Mouse (Mus musculus) lung, embryonic 16.5 days (tissue): Measurements from ENCODE around the gene Phf1. TPM values are rescaled to one million over a fixed set of nuclear protein-coding genes. Genes with fewer than 3 reads are reported as not detected.
"Not testable (repeated sequence)": the region's sequence is repeated elsewhere in the genome, so short reads cannot be mapped to it uniquely, and the experiment has no call there.

Source experiments
- ATAC-seq: fragments of 200-750 bp; cut with Nextera tagmentation; 2 replicates; pipeline ENCODE4 v1.8.0; 2017; ENCODE audit warnings: low read depth, mild to moderate bottlenecking, moderate library complexity
- H3K27ac ChIP-seq: fragments of 300-500 bp; sonication (generic); 2 replicates; pipeline ENCODE4 v1.5.1; 2014; ENCODE audit warnings: mild to moderate bottlenecking, control low read depth, low read length
- H3K27me3 ChIP-seq: fragments of 300-500 bp; sonication (generic); 2 replicates; pipeline ENCODE4 v1.6.1; 2014; ENCODE audit warnings: low read depth, low read length, mixed read lengths; ENCODE audit not compliant: control insufficient read depth, insufficient read depth
- H3K36me3 ChIP-seq: fragments of 300-500 bp; sonication (generic); 2 replicates; pipeline ENCODE4 v1.6.1; 2014; ENCODE audit warnings: low read length; ENCODE audit not compliant: control insufficient read depth, insufficient read depth
- H3K4me1 ChIP-seq: fragments of 300-500 bp; sonication (generic); replicated peaks from 2 replicates; pipeline ENCODE4 v1.6.1; 2014; ENCODE audit warnings: low read length, mixed read lengths; ENCODE audit not compliant: control insufficient read depth, insufficient read depth
- H3K4me2 ChIP-seq: fragments of 300-500 bp; sonication (generic); 2 replicates; pipeline ENCODE4 v1.6.1; 2014; ENCODE audit warnings: low read depth, low read length, control low read depth
- H3K4me3 ChIP-seq: fragments of 300-500 bp; sonication (generic); 2 replicates; pipeline ENCODE4 v1.5.1; 2014; ENCODE audit warnings: mild to moderate bottlenecking, low read length, control low read depth
- H3K9ac ChIP-seq: fragments of 300-500 bp; sonication (generic); 2 replicates; pipeline ENCODE4 v1.6.1; 2014; ENCODE audit warnings: low read length, control low read depth
- H3K9me3 ChIP-seq: fragments of 300-500 bp; sonication (generic); 2 replicates; pipeline ENCODE4 v1.6.1; 2016; ENCODE audit warnings: low read length; ENCODE audit not compliant: control insufficient read depth
- WGBS: fragments of 180-500 bp; shearing (Covaris S2); extraction: QIAGEN DNeasy Blood & Tissue Kit; methylation state at CpG from one replicate; pipeline ENCODE4 v1.1.7; 2014; 5-methylcytosine and 5-hydroxymethylcytosine counted together
- polyA plus RNA-seq: library from polyadenylated mRNA; unstranded; fragments of >200 nt; fragmentation: Nextera tagmentation; extraction: Ambion mirVana; gene quantifications from 2 replicates; pipeline ENCODE4 v1.2.1, GENCODE M21; 2015

Phf1 gene
- polyA plus RNA-seq, 1 experiment from 2014 or later = 10.0 TPM

DNA sequence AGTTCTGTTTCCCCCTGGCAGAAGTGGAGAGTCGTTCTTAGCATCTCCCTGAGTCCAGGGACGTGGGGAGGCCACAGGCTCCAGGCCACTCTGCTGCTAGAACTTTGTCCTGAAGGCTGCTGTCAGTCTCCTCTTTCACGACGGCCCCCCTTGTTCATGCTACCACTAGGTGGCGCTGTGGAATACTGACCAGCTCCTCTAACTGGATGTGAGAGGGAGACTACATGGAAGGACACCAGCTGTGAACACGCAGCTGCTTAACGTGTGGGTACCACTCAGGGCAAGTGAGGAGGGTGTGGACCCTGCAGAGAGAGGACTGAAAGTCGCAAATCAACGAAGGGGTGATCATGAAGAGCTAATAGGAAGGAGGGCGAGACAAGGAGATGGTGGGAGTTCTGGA lies 37.3 kb upstream of the Phf1 start:
- H3K9me3 ChIP-seq = no peaks in the 10 kb centered on the region
- H3K27ac ChIP-seq = no peak overlapping the region
- no peaks in the 10 kb centered on the region for H3K27me3 ChIP-seq
- 15% methylated on average over 10 of the region's 10 CpGs for WGBS
- H3K4me3 ChIP-seq = no peak overlapping the region
- H3K9ac ChIP-seq = no peak overlapping the region
- no peak for ATAC-seq
- H3K4me2 ChIP-seq = no peak overlapping the region
- H3K36me3 ChIP-seq = no peaks in the 10 kb centered on the region
- H3K4me1 ChIP-seq = peaks cover 10% of the 10 kb centered on the region

GRCm38 (mm10) chr17:26900916-26901315 lies 31.9 kb upstream of the Phf1 start:
- 74% methylated on average over 6 of the region's 6 CpGs for WGBS
- H3K9me3 ChIP-seq = no peaks in the 10 kb centered on the region

GRCm38 (mm10) chr17:26904320-26904719 lies 28.5 kb upstream of the Phf1 start:
- H3K9ac ChIP-seq = no peak overlapping the region
- H3K4me1 ChIP-seq = no peaks in the 10 kb centered on the region
- H3K4me2 ChIP-seq = no peak overlapping the region
- H3K36me3 ChIP-seq = no peaks in the 10 kb centered on the region
- WGBS = 53% methylated on average over 5 of the region's 5 CpGs
- H3K27ac ChIP-seq = no peak overlapping the region
- H3K27me3 ChIP-seq = no peaks in the 10 kb centered on the region
- ATAC-seq = no peak
- H3K4me3 ChIP-seq = no peak overlapping the region
- no peaks in the 10 kb centered on the region; the same call in 1 of the 2 replicates for H3K9me3 ChIP-seq

More at GRCm38 (mm10) chr17:26900916-26901315, 31.9 kb upstream of the Phf1 start:
- Histone ChIP-seq H3K4me1 (no peaks in the 10 kb centered on the region), H3K27me3 (no peaks in the 10 kb centered on the region), H3K36me3 (no peaks in the 10 kb centered on the region), H3K9ac (no peak overlapping the region), H3K4me2 (no peak overlapping the region), H3K4me3 (no peak overlapping the region), H3K27ac (no peak overlapping the region)
- no peak for ATAC-seq

- H3K27me3 ChIP-seq, ATAC-seq, H3K4me3 ChIP-seq, H3K4me2 ChIP-seq, H3K4me1 ChIP-seq, H3K27ac ChIP-seq, H3K9me3 ChIP-seq, H3K36me3 ChIP-seq, H3K9ac ChIP-seq: not testable (repeated sequence)
- 83% methylated on average over 14 of the region's 15 CpGs for WGBS
Observed at GRCm38 (mm10) chr17:26907506-26907905, 25.3 kb upstream of the Phf1 start.

- Histone ChIP-seq H3K27ac (no peak overlapping the region), H3K9ac (no peak overlapping the region; the same call in 1 of the 2 replicates), H3K36me3 (no peaks in the 10 kb centered on the region), H3K4me3 (no peak overlapping the region), H3K27me3 (no peaks in the 10 kb centered on the region), H3K4me1 (peaks cover 7% of the 10 kb centered on the region; the same call in 1 of the 2 replicates), H3K9me3 (no peaks in the 10 kb centered on the region), H3K4me2 (no peak overlapping the region)
- 59% methylated on average over 1 of the region's 1 CpGs for WGBS
- no peak for ATAC-seq
Observed at GRCm38 (mm10) chr17:26915248-26915647, 17.6 kb upstream of the Phf1 start.

DNA sequence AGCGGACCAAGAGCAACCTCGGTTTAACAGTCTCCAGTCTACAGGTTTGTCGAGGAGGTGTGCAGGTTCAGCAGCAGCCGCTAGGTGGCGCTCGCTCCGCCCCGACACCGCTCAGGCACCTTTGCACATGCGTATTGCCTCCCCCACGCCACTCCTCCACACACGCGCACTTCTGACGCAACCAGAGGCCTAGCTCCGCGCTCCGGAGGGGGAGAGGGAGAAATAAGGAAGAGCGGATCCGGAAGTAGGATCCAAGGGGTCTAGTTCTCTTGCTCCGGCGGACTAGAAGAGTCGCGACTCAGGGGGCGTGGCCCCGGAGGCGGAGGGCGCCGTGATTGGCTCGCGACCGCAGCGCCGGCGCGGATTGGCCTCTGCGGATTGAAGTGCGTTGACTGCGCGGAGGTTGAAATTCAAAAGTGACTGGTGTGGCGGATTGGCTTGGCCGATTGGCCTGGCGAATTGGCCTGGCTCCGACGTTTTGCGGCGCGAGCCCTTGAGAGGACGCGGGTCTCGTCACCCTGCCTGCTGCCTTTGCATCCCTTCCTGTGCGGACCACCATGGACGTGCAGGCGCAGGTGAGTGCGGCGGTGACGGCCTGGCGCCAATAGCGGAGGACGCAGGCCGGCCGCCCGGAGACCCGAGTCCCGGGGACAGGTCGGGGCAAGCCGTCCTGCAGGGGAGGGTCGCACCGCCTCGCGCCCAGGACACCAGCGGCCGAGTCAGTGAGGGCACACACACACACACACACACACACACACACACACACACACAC lies 16.0 kb upstream of the Phf1 start, which contains the start of gene Kifc5b:
Gene Kifc5b, plus strand, starts transcription at position 381 of the 772 bp plus-strand sequence.
- WGBS = under 1% methylated on average over 71 of the region's 72 CpGs
- Histone ChIP-seq H3K9ac (peak within 1 kb of the TSS; percentile 75), H3K4me3 (peak within 1 kb of the TSS; percentile 77)

DNA sequence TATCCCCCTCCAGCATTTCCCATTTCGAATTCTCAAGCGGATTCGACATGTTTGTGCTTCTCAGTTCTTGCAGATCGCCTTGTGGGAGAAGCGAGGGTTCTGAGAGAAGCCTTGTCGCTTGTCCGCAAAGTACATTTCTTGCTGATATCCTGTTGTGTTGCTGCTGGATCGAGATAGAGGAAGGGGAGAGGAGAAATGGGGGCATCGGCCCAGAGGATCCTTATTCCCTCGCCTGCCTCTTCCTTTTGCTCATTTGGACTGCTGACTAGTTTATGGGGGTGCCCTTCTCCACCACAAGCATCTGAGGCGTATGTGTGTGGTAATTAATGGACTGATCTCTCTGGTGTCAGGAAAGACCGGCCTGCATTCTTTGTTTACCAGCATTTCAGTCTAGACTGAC lies 15.3 kb upstream of the Phf1 start:
- H3K27ac ChIP-seq, H3K9me3 ChIP-seq, H3K27me3 ChIP-seq, ATAC-seq, H3K4me1 ChIP-seq, H3K36me3 ChIP-seq: not testable (repeated sequence)
- H3K4me3 ChIP-seq = peak overlapping the region; percentile 77
- peak overlapping the region; percentile 75 for H3K9ac ChIP-seq
- WGBS = 0% methylated on average over 12 of the region's 12 CpGs
- peak overlapping the region; percentile 60 for H3K4me2 ChIP-seq

More for the DNA sequence above, 16.0 kb upstream of the Phf1 start, which contains the start of gene Kifc5b:
- Histone ChIP-seq H3K4me1 (peaks cover 7% of the 10 kb centered on the region; the same call in 1 of the 2 replicates), H3K27ac (peak within 1 kb of the TSS; percentile 43; the same call in 1 of the 2 replicates), H3K4me2 (peak within 1 kb of the TSS; percentile 60), H3K36me3 (peaks cover 7% of the 10 kb centered on the region), H3K27me3 (no peaks in the 10 kb centered on the region), H3K9me3 (no peaks in the 10 kb centered on the region)
- ATAC-seq = peak; percentile 100

DNA sequence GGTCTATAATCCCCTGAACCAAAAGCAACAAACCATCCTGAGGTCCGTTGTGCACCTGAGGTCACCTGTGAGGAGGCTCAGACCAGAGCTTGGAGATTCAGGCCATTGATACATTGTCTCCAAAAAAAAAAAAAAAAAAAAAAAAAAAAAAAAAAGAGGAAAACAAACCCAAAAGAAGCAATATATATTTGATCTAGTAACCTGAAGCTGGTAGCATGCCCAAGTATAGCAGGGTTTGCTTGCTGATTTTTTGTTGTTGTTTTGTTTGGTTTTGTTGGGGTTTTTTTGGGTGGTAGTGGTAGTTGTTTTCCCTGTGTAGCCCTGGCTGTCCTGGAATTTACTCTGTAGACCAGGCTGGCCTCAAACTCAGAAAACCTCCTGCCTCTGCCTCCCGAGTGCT lies 14.5 kb upstream of the Phf1 start:
- Histone ChIP-seq H3K27me3 (no peaks in the 10 kb centered on the region), H3K27ac (no peak overlapping the region), H3K36me3 (peaks cover 7% of the 10 kb centered on the region), H3K4me2 (peak overlapping the region; percentile 60), H3K9ac (peak overlapping the region; percentile 47), H3K9me3 (no peaks in the 10 kb centered on the region), H3K4me3 (peak overlapping the region; percentile 77), H3K4me1 (peaks cover 7% of the 10 kb centered on the region; the same call in 1 of the 2 replicates)
- 73% methylated on average over 2 of the region's 2 CpGs for WGBS
- ATAC-seq = no peak

DNA sequence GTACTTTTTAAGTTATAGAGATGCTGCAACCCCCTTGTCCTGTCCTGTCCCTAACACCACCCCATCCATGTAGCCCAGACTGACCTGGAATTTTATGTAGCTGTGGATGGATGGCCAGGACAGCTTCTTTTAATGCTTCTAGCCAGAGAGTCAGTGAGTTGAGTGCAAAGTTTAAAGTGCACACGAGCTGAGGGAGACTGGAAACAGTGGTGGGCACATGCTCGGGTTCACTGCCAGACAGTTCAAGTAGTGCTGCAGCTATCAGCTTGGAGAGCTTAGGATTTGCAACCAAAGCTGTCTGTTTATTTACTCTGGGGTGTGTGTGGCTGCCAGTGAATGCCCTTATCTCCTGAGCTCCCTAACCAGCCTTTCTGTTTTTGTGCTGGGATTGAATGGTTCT lies 13.3 kb upstream of the Phf1 start:
- not testable (repeated sequence) for H3K9ac ChIP-seq, H3K4me2 ChIP-seq, H3K4me1 ChIP-seq, H3K9me3 ChIP-seq, H3K4me3 ChIP-seq, H3K27me3 ChIP-seq, H3K36me3 ChIP-seq, H3K27ac ChIP-seq, ATAC-seq
- WGBS = 36% methylated on average over 2 of the region's 2 CpGs
